Mouse (Mus musculus): Measurements from ENCODE around the gene Dapk1. TPM values are rescaled to one million over a fixed set of nuclear protein-coding genes. Genes with fewer than 3 reads are reported as not detected.
A peak's percentile ranks its signal among the peaks of the same experiment; 100 is the strongest.

Dapk1 gene
- polyA plus RNA-seq, 1 experiment from 2014 or later: 19.4 TPM

GRCm38 (mm10) chr13:60759136-60759535, 157.4 kb downstream of the Dapk1 start:
- no peak overlapping the region for H3K27ac ChIP-seq
- 41% methylated on average over 6 of the region's 6 CpGs for WGBS
- no peak overlapping the region for H3K4me3 ChIP-seq
- H3K4me1 ChIP-seq: no peaks in the 10 kb centered on the region
- no peaks in the 10 kb centered on the region for H3K27me3 ChIP-seq (ENCODE audit: insufficient read depth, poor library complexity, severe bottlenecking)
- peaks cover 27% of the 10 kb centered on the region for H3K36me3 ChIP-seq
- no peak for DNase-seq (ENCODE audit: low spot score)
- no peaks in the 10 kb centered on the region for H3K9me3 ChIP-seq

- H3K27ac ChIP-seq: no peak overlapping the region
- 87% methylated on average over 12 of the region's 12 CpGs for WGBS
- no peak for DNase-seq (ENCODE audit: low spot score)
- no peaks in the 10 kb centered on the region for H3K4me1 ChIP-seq
- H3K4me3 ChIP-seq: no peak overlapping the region
- H3K36me3 ChIP-seq: peaks cover 27% of the 10 kb centered on the region
- H3K27me3 ChIP-seq (ENCODE audit: insufficient read depth, poor library complexity, severe bottlenecking): no peaks in the 10 kb centered on the region
- H3K9me3 ChIP-seq: no peaks in the 10 kb centered on the region
Observed at GRCm38 (mm10) chr13:60760392-60760791, 158.6 kb downstream of the Dapk1 start.

GRCm38 (mm10) chr13:60761161-60761560, 159.4 kb downstream of the Dapk1 start:
- H3K36me3 ChIP-seq: peaks cover 27% of the 10 kb centered on the region
- no peaks in the 10 kb centered on the region for H3K4me1 ChIP-seq
- DNase-seq (ENCODE audit: low spot score): no peak
- H3K4me3 ChIP-seq: no peak overlapping the region
- no peak overlapping the region for H3K27ac ChIP-seq
- no peaks in the 10 kb centered on the region for H3K27me3 ChIP-seq (ENCODE audit: insufficient read depth, poor library complexity, severe bottlenecking)
- H3K9me3 ChIP-seq: no peaks in the 10 kb centered on the region
- 95% methylated on average over 17 of the region's 17 CpGs for WGBS

- Histone ChIP-seq H3K4me1 (no peaks in the 10 kb centered on the region), H3K9me3 (no peaks in the 10 kb centered on the region), H3K4me3 (no peak overlapping the region), H3K36me3 (no peaks in the 10 kb centered on the region), H3K27me3 (ENCODE audit: insufficient read depth, poor library complexity, severe bottlenecking) (no peaks in the 10 kb centered on the region), H3K27ac (no peak overlapping the region)
- no peak for DNase-seq (ENCODE audit: low spot score)
- WGBS: 81% methylated on average over 3 of the region's 3 CpGs
Observed at GRCm38 (mm10) chr13:60780534-60780933, 178.8 kb downstream of the Dapk1 start.

GRCm38 (mm10) chr13:60783301-60783700, 181.6 kb downstream of the Dapk1 start:
- Histone ChIP-seq H3K36me3 (no peaks in the 10 kb centered on the region), H3K4me3 (no peak overlapping the region), H3K9me3 (no peaks in the 10 kb centered on the region), H3K27me3 (ENCODE audit: insufficient read depth, poor library complexity, severe bottlenecking) (no peaks in the 10 kb centered on the region), H3K27ac (no peak overlapping the region), H3K4me1 (no peaks in the 10 kb centered on the region)
- peak; percentile 67 for DNase-seq (ENCODE audit: low spot score)
- WGBS: 84% methylated on average over 7 of the region's 7 CpGs

GRCm38 (mm10) chr13:60786264-60786663, 184.5 kb downstream of the Dapk1 start, which contains the start of gene BC051665:
BC051665 (minus strand) TSS chr13:60786364.
- no peak within 1 kb of the TSS for H3K4me3 ChIP-seq
- H3K9me3 ChIP-seq: no peaks in the 10 kb centered on the region
- H3K27me3 ChIP-seq (ENCODE audit: insufficient read depth, poor library complexity, severe bottlenecking): no peaks in the 10 kb centered on the region
- DNase-seq (ENCODE audit: low spot score): peak; percentile 11
- H3K4me1 ChIP-seq: no peaks in the 10 kb centered on the region
- no peaks in the 10 kb centered on the region for H3K36me3 ChIP-seq
- H3K27ac ChIP-seq: no peak within 1 kb of the TSS

GRCm38 (mm10) chr13:60789466-60789865, 187.7 kb downstream of the Dapk1 start:
- Histone ChIP-seq H3K27ac (no peak overlapping the region), H3K9me3 (no peaks in the 10 kb centered on the region), H3K4me3 (no peak overlapping the region), H3K4me1 (no peaks in the 10 kb centered on the region), H3K36me3 (no peaks in the 10 kb centered on the region), H3K27me3 (ENCODE audit: insufficient read depth, poor library complexity, severe bottlenecking) (no peaks in the 10 kb centered on the region)
- DNase-seq (ENCODE audit: low spot score): peak; percentile 70
- WGBS: 52% methylated on average over 1 of the region's 1 CpGs

GRCm38 (mm10) chr13:60802749-60803148, 201.0 kb downstream of the Dapk1 start, which contains the start of gene Ctsll3:
Ctsll3 (minus strand) TSS chr13:60802849.
- no peaks in the 10 kb centered on the region for H3K36me3 ChIP-seq
- 70% methylated on average over 1 of the region's 1 CpGs for WGBS
- H3K9me3 ChIP-seq: no peaks in the 10 kb centered on the region
- no peak for DNase-seq (ENCODE audit: low spot score)
- H3K4me1 ChIP-seq: no peaks in the 10 kb centered on the region
- no peak within 1 kb of the TSS for H3K4me3 ChIP-seq
- no peak within 1 kb of the TSS for H3K27ac ChIP-seq
- no peaks in the 10 kb centered on the region for H3K27me3 ChIP-seq (ENCODE audit: insufficient read depth, poor library complexity, severe bottlenecking)

- Histone ChIP-seq H3K27ac (no peak overlapping the region), H3K9me3 (no peaks in the 10 kb centered on the region), H3K27me3 (ENCODE audit: insufficient read depth, poor library complexity, severe bottlenecking) (no peaks in the 10 kb centered on the region), H3K36me3 (no peaks in the 10 kb centered on the region), H3K4me3 (no peak overlapping the region), H3K4me1 (no peaks in the 10 kb centered on the region)
- no peak for DNase-seq (ENCODE audit: low spot score)
- WGBS: 51% methylated on average over 2 of the region's 2 CpGs
Observed at GRCm38 (mm10) chr13:60809690-60810089, 207.9 kb downstream of the Dapk1 start.

GRCm38 (mm10) chr13:60812768-60813167, 211.0 kb downstream of the Dapk1 start:
- no peak for DNase-seq (ENCODE audit: low spot score)
- H3K9me3 ChIP-seq: no peaks in the 10 kb centered on the region
- H3K4me3 ChIP-seq: no peak overlapping the region
- no peaks in the 10 kb centered on the region for H3K27me3 ChIP-seq (ENCODE audit: insufficient read depth, poor library complexity, severe bottlenecking)
- H3K27ac ChIP-seq: no peak overlapping the region
- no peaks in the 10 kb centered on the region for H3K36me3 ChIP-seq
- no peaks in the 10 kb centered on the region for H3K4me1 ChIP-seq
- WGBS: 60% methylated on average over 6 of the region's 6 CpGs

Other genes starting within 250 kb of the Dapk1 start
- not detected in 2 replicates for gene BC051665, start 184.4 kb downstream of the Dapk1 start, polyA plus RNA-seq (2016; fragmentation: Nextera tagmentation; extraction: Ambion mirVana)
- gene Ctsll3, start 200.9 kb downstream of the Dapk1 start, polyA plus RNA-seq (2016; fragmentation: Nextera tagmentation; extraction: Ambion mirVana): not detected in 2 replicates

Data from heart, embryonic 10.5 days (tissue).